Mouse (Mus musculus) common myeloid progenitor, adult 5-6 weeks (primary cell): Measurements from ENCODE around the gene Kcnq1. TPM values are rescaled to one million over a fixed set of nuclear protein-coding genes. Genes with fewer than 3 reads are reported as not detected.

Experiments used
- ATAC-seq: replicated peaks from 2 replicates; pipeline ENCODE4 v1.8.0; 2016; ENCODE audit warnings: low read depth, mild to moderate bottlenecking, moderate TSS enrichment, inconsistent platforms; ENCODE audit not compliant: poor library complexity, severe bottlenecking
- total RNA-seq: library from RNA; stranded (forward); fragments of 200-1000, 187-1606 nt; gene quantifications from 2 replicates; pipeline ENCODE4 v1.2.3, GENCODE M21; 2017

The Kcnq1 gene
- total RNA-seq, 1 experiment from 2014 or later: not detected

DNA sequence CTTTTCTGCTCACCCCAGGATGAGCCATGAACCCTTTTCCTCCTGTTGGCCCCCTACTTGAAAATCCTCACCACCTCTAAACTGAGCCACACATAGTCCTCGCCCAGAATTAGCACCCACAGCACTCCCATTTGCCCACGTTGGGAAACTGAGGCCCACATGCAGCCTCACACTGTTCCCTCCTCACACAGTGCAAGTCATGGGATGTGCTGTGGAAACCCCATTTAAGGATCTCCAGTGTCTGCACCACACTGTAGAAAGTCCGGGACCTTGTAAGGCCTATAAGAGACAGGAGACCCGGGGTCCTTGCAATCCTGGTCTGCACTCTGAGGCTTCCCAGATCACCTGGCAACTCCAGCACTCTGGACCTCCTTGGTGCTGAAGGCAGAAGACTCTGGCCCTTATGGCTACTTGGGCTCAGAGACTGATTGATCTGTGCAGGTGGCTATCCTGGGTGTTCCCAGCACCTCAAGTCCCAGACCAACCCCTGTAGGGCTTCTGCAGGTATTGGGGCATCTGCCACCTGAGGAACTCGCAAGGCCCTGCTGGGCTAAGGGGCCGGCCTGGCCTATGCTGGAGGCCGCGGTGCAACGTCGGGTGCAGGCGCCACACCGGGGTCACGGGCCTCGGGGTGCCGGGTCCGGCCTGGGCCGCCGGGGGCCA, 331.2 kb downstream of the Kcnq1 start:
- ATAC-seq: no peak

DNA sequence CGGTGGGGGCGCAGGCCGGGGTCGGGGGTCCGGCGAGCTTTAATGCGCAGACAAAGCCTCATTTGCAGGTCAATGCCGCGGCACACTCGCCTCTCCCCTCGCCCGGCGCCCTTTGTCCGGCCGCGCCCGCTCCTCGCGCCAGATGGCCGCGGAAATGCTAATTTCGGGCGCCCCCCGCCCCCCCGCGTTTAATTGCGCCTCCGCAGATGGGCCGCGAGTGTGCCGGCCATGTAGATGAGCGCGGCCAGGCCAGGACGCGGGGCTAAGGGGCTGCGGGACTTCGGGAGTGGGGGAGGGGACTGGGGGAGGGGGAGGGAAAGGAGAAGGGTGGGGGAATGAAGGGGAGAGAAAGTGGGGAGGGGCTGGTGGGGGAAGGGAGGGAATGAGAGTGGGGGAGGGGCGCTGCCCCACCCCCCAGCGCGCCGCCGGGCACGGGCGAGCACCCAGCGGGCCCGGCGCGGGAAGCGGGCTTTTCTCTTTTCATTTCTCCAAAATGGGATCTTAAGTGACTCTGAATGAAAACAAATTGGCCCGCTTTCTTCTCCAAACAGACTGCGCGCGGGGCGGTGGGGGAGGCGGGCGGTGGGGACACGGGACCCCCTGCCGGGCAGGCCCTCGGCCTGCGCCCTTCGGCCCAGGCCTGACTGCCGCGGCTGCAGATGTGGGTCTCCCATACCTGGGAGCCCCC, 331.9 kb downstream of the Kcnq1 start:
- no peak for ATAC-seq

DNA sequence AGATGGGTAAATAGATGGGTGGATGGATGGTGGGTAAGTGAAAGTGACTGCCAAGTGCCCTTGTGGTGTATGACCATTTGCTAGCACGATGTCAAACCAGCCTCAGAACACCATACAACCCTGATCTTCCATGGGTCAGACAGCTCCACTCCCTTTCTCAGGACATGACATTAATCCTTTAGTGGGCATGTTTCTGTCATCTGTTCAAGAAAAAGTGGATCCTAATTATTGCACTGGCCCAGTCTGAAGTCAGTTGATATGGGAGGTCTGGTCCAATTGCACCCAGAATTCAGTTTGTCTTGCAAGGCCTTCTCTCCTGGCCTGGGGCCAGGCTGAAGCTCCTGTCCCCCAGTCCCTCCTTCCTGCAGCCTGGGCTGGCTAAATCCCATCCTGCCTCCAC, 332.8 kb downstream of the Kcnq1 start:
- no peak for ATAC-seq

DNA sequence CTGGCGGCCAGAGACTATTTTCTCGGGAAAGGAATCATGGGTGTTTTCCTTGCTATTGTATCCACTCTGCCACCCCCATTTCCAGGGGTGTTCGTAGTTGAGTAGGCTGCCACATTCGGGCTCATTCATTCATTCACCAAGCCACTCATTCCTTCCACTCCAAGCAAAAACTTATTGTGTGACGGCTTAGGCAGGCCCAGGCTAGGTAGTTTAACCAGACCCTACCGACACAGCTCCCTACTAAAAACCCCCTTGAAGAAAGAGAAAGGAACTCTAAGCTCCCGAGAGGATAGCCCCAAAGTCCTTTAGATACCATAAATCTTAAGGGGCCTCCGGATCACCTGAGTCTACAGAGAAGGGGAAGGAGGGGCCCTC, 338.4 kb downstream of the Kcnq1 start:
- no peak for ATAC-seq

DNA sequence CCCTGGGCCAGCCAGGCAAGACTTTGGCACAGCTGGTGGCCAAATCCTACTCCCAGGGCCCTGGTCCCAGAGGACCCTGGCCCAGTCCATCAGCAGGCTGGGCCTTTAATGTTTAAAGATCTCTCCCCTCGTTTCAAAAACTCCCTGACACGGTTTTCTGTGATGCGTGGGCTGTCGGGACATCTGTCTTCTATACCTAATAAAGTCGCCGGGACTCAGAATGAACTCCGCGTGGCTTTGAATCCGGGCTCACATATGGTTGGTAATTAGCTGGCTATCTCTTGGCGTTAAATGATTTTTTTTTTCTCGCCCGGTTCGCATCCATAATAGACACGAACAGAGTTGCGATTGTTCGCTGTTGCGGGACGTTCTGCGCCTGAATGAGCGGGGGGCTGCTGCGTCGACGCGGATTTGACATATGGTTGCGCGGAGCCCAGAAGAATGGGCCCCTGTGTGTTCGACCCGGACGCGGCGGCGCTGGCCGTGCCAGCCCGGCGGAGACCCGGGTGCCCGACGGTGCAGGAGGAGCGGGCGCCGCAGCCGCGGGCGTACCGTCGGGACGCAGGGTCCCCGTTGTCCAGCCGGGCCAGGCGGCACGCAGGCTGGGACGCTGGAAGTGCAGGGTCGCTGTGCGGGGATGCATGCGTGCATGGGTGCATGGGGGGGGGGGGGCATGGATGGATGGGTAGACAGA, 338.9 kb downstream of the Kcnq1 start:
- no peak for ATAC-seq

DNA sequence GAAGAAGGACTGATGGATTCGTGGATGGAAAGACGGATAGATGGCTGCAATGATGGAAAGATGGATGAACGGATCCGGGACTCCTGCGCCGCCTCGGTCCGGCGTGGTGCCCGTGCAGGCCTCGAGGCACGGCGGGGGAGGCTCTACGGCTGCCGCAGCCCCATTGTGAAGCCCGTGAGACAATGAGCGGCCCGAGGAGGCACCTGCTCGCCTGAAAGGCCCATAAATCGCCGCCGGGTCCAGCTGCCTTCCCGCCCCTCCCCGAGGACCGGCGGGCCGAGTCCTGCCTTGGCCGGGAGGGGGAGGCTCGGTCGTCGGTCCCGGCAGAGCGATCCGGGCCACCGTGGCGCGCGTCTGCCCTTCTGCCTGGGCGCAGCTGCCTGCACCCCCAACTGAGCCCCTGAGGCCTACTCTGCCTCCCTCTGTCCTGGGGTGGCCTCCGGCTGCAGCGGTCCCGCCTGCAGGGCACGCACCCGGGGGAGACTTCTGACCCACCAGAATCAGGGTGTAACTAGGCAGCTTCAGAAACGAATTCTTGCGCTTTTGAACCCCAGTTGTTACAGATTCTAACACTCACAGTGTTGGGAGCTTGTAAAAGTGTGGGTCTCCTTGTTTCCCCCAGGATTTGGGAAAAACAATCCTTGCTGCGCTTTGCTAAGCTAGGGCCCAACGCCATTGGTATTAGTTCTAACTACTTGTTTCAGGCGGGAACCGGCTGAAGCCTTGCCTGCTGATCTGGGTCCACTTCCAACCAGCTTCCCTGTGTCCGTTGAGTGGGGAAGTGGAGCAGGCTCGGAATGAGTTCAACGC, 339.7 kb downstream of the Kcnq1 start:
- ATAC-seq: no peak

DNA sequence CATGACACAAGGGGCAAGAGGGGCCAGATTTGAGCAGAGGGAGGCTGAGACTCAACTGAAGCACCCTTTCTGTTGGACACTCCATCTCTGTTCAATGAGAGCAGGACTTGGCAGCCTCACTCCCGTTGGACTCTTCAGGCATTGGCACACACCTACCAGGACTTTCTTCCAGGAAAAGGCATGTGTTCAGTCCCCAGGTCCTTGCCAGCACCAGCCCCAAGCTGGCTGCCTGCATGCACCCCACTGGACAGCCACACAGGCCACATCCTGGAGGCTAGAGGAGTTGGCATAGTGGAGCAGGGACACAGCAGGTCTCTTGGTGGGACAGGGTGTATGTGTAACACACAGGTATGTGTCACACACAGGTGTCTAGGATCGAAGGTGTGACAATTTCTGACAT, 341.0 kb downstream of the Kcnq1 start:
- no peak for ATAC-seq

DNA sequence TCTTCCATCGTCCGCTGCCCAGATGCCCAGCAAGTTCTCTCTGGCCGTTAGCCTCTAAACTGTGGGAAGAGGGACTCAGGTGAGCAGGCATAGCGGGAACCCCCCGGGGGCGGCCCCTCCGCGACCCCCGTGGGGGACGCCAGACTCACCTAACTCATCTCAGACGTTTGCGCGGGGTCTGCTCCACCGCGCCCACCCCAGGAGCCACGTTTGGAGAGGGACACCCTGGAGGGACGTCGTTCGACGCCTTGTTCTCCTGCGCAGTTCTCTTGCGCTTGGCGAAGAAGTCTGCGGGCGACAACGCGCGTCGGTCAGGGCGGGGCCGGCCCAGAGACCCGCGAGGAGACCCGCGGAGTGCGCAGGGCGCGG, 352.8 kb downstream of the Kcnq1 start:
- no peak for ATAC-seq

DNA sequence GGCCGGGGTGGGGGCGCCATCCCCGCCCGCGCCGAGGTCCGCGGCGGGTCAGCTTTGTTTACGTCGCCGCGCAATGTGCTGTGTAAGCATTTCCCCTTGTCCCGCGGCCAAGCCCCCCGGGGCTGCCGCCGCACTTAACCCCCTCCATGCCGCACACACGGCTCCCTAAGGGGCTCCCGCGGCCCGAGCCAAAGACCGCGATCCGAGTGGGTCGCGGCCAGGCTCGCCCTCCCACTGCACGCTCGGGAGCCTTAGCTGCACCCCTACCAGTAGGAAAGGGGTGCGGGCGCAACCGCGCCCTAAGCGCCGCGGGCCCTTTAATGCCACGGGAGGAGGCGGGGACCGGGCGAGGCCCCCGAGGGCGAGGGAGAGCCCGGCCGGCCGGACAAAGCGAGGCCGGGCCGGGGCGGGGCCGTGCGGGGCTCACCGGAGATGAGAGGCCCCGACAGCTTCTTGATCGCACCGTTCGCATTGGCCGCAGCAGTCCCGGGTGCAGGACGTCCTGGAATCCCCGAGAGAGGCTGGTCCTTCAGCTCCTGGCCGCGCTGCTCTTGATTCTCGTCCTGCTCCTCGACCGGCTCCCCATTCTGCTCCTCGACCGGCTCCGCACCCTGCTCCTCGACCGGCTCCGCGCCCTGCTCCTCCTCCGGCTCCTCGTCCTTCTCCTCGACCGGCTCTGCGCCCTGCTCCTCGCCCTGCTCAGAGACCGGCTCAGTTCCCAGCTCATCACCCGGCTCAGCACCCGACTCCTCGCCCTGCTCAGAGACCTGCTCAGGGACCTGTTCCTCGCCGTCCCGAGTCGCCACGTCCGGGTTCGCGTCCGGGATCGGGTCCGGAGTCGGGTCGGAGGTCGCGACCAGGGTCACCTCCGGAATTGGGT, 353.4 kb downstream of the Kcnq1 start:
- no peak for ATAC-seq

DNA sequence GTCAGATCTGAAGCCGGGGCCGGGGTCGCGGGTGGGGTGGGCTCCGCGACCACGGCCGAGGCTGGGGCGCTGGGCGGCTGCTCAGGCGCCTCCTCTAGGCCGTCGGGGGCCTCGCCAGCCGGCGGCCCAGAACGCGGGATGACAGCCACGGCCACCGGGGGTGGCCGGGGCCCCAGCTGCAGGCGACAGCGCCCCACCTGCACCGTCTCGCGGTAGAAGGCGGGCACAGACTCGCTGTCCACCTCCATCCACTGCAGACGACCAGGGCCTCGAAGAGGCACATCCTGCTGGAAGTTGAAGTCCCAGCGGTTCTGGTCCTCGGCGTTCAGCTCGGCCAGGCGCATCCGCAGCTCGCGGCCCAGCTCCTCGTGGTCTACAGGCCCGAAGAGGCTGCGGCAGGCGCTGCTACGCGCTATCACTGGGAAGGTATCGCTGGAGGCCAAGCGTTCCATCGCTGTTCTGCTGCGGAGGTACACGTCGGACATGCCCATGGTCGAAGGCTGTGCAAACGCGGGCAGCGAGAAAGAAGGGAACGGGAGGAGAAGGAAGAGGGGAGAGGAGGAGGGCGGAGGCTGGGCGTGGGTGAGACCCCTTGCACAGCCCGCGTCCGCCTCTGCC, 354.2 kb downstream of the Kcnq1 start:
- no peak for ATAC-seq

DNA sequence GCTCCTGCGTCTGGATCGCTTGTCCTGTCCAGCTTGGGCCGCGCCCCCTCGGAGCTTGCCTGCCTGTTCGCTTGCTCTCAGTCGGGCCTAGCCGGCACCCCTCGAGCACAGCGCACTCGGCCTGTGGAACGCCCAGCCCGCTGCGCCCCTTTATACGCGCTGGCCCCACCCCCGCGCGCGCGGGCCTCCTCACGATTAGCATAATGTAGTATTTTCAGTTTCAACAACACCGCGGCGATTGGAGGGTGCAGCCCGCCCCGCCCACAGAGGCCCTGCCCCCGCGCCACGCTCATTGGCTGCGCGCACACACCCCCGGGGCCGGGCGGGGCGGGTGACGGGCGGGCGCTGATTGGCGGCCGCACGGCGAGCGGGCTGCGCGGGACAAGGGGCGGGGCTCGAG, 354.7 kb downstream of the Kcnq1 start, which contains the start of gene Cdkn1c:
Gene Cdkn1c, minus strand, starts transcription at position 177 of the 400 bp plus-strand sequence.
- peak; percentile 76 for ATAC-seq

DNA sequence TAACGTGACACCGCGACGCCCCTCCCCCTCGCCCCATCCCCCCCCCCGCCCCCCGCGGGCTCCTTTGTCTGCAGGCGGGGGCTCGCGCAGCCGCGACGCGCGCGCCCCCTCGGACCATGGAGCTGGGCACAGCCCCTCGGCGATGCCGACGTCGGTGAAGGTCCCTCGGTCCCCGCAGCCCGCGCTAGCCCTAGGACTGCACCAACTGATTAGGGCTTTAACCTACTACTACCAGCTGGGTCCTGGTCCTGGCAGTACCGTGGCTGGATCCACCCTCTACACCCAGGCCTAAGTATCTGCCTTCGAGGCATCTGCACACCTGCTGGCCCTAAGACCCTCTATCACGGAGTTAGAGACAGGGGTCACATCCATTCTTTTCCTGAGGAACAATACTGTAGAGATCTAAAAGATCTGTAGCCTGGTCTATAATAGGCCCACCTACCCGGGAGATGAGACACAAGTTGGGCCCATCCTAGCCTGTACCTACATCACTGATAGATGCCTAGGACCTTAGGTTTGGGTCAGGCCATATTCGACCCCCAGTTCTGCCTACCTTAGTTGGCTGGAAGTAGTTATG, 355.2 kb downstream of the Kcnq1 start:
- no peak for ATAC-seq

DNA sequence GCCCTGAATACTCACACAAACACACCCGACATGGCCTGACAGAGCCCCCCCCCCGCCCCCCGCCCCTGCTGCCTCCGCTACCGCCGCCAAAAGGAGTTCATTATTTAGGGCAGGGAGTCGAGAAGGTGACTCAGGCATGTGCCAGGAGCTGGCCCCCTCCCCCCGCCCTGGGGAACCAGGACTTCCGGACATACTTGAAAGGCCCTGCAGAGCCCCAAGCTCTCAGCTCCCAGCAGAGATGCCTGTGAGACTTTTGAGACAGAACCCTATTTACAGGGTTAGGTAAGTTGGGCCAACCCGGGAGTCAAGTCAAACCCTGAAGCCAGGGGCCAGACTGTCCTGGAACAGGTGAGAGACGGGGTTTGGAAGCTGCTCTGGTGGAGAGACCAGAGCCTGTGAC, 355.8 kb downstream of the Kcnq1 start:
- no peak for ATAC-seq

DNA sequence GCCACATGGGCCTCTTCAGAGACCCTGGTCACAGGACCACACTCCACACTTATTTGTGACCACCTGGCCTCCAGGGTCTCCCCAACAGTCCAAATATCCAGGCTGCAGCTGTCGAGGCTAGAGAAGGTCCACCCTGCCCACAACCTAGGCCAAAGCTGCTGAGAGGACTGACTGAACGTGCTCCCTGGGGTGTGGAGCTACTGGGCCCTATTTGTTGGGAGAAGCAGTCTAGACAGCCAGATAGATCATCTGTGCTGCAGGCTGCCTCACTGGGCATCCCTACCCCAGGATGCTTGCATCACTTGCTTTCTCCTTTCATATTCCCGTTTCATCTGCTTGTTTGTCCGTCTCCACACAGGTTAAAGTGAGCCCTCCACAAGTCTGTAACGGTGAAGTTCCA, 356.4 kb downstream of the Kcnq1 start:
- ATAC-seq: no peak

DNA sequence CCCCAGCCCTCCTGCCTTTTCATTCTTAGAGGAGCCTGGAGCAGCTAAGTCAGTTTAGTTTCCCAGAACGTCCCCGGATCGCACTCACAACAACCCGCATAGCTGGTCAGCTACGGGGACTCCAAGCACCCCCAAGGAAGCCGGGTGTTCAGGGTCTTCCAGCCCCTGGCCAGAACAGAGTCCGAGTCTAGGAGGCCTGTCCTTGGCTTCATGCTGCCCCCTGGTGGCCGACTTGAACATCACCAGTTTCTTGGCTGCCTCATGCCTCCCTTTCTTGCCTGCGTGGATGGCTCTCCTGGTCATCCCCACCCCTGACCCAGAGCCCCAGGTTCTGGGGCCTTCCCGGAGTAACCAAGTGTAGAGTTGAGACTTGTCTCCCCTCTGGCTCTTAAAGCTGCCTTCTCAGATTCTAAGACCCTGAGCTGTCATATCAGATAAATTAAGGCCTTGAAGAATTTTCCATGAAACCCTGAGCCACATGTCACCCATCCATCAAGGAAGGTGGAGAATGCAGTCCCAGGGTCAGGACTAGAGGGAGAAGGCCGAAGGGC, 357.8 kb downstream of the Kcnq1 start:
- peak; percentile 40 for ATAC-seq

DNA sequence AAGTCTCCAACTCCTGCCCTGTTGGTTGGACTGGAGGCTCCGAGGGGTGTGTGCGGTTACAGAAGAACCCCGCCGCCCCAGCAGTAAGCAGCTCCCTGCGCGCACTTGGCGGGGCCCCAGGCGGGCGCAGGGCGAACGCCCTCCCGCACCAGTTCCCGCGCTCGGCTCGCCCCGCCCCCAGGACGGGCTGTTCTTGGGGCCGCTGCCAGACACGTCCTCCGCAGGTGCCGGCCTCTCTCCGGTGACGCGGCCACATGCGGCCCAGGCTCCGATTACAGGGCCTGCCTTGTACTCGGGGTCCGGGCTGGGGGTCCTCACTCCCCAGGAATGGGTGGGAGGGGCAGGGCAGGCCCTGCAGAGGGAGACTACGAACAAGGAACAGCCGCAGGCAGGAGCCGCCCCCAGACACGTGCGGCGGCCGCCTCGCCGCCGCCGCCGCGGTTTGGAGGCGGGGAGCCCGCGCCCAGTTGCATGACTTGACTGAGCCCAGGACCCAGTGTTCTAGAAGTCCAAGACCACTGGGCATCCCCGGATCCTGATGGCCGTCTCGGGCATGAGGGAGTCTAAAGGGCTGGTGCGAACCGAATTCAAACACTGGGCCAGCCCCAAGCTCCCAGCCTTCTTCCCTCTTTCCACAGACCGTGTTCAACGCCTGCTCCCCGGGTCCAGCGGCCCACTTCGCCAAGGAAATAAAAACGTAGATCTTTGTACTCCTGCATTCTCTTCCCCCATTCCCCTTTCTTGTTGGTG, 358.8 kb downstream of the Kcnq1 start:
- ATAC-seq: no peak

DNA sequence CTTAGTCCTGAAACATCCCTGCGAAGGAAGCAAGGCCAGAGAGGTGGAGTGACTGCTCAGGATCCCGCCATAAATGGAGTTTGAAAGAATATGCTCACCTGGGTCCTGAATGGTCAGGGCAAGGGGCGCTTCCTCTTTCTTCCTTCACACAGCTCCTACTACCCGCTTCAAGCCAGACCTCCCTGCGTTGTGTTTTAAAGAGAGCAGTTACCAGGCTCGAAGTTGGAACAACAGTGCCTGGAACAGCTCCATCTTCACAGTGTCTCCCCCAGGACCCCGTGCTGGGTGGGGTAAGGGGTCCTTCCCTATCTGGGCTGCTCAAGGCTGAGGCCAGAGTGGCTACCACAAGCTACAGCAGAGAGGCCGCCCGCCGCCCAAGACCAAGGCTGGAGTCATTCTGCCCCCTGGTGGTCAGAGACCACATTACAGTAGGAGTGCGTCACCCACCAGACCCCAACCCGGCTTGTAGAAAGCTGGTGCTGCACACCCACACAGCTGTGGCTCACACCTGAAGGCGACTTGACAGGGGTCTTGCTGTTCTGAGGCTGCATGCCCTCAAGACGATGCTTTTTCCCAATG, 360.0 kb downstream of the Kcnq1 start:
- peak; percentile 67 for ATAC-seq

DNA sequence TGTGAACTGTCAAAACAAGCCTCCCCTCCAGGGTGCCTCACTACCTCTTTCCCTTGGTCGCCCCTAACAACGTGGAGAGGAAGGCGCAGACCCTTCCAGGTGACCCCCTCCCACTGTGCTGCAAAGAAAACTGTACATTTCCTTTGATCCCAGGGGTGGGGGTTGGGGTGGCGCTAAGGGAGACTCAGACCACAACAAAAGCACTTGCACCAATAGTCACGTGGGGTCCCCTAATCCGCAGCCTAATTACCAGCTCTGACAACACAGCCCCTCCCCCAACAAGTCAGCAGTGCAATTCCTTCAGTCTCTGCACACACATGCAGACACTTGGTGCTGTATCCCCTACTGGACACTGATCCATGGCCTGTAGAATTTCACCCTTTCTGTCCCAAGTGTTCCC, 361.6 kb downstream of the Kcnq1 start:
- no peak for ATAC-seq
